Mouse (Mus musculus): ENCODE data around the gene Rnf183. TPM values are rescaled to one million over a fixed set of nuclear protein-coding genes. Genes with fewer than 3 reads are reported as not detected.

Gene Rnf183
- polyA plus RNA-seq, 1 experiment from 2014 or later: not detected

Other genes with a start within 250 kb of the Rnf183 start
- gene Zfp37, start 204.2 kb downstream of the Rnf183 start, polyA plus RNA-seq (2015; fragmentation: Nextera tagmentation; extraction: Ambion mirVana): 8.0 and 8.5 TPM in 2 replicates
- gene Slc31a2, start 172.7 kb downstream of the Rnf183 start, polyA plus RNA-seq (2015; fragmentation: Nextera tagmentation; extraction: Ambion mirVana): 21.4 and 23.9 TPM in 2 replicates
- 24.9 and 28.5 TPM in 2 replicates for gene Fkbp15, start 74.7 kb downstream of the Rnf183 start, polyA plus RNA-seq (2015; fragmentation: Nextera tagmentation; extraction: Ambion mirVana)
- gene Slc31a1, start 74.5 kb downstream of the Rnf183 start, polyA plus RNA-seq (2015; fragmentation: Nextera tagmentation; extraction: Ambion mirVana): 59.0 and 64.3 TPM in 2 replicates
- gene Cdc26, start 26.6 kb downstream of the Rnf183 start, polyA plus RNA-seq (2015; fragmentation: Nextera tagmentation; extraction: Ambion mirVana): 136 and 146 TPM in 2 replicates
- 18.6 and 19.1 TPM in 2 replicates for gene Prpf4, start 26.5 kb downstream of the Rnf183 start, polyA plus RNA-seq (2015; fragmentation: Nextera tagmentation; extraction: Ambion mirVana)
- gene Wdr31, start 35.6 kb upstream of the Rnf183 start, polyA plus RNA-seq (2015; fragmentation: Nextera tagmentation; extraction: Ambion mirVana): 6.2 and 7.8 TPM in 2 replicates
- gene Bspry, start 44.8 kb upstream of the Rnf183 start, polyA plus RNA-seq (2015; fragmentation: Nextera tagmentation; extraction: Ambion mirVana): 28.4 and 29.9 TPM in 2 replicates
- gene Hdhd3, start 68.2 kb upstream of the Rnf183 start, polyA plus RNA-seq (2015; fragmentation: Nextera tagmentation; extraction: Ambion mirVana): 27.3 and 30.7 TPM in 2 replicates
- 121 and 142 TPM in 2 replicates for gene Alad, start 84.7 kb upstream of the Rnf183 start, polyA plus RNA-seq (2015; fragmentation: Nextera tagmentation; extraction: Ambion mirVana)
- 70.9 and 77.3 TPM in 2 replicates for gene Pole3, start 89.8 kb upstream of the Rnf183 start, polyA plus RNA-seq (2015; fragmentation: Nextera tagmentation; extraction: Ambion mirVana)
- 0.19 and 0.35 TPM in 2 replicates for gene 4933430I17Rik, start 90.1 kb upstream of the Rnf183 start, polyA plus RNA-seq (2015; fragmentation: Nextera tagmentation; extraction: Ambion mirVana)
- 46.8 and 48.0 TPM in 2 replicates for gene Rgs3, start 124.6 kb upstream of the Rnf183 start, polyA plus RNA-seq (2015; fragmentation: Nextera tagmentation; extraction: Ambion mirVana)

Data from stomach, embryonic 15.5 days (tissue).